ENCODE assay signal across 7 mouse cellular contexts in genomic region chr4:155094565-155094964, GRCm38 (mm10). TPM values are rescaled to one million over a fixed set of nuclear protein-coding genes. Genes with fewer than 3 reads are reported as not detected.
DNase-seq lines count a peak whose midpoint lies in the region; ATAC-seq and TF ChIP-seq lines count a peak whose summit lies in the region.

No protein-coding gene starts in this region.

- ATAC-seq in CD4-positive, CD25-positive, alpha-beta regulatory T cell, adult 4 months: peak; percentile 28
- no peak for ATAC-seq in forebrain, postnatal 0 days

- 50% methylated on average over 3 of the region's 3 CpGs for WGBS in cerebellum, adult 2 months
- 73% methylated on average over 3 of the region's 3 CpGs for WGBS in forebrain, postnatal 0 days
- 79% methylated on average over 3 of the region's 3 CpGs for WGBS in midbrain, embryonic 10.5 days

- no peak overlapping the region for H3K4me2 ChIP-seq in forebrain, postnatal 0 days (ENCODE audit: low read depth)

- no peak overlapping the region for H3K9ac ChIP-seq in forebrain, postnatal 0 days

- peak; percentile 72 to 75 for DNase-seq in B cell, adult 2 months
- peak; percentile 63 to 65 for DNase-seq in cerebellum, adult 2 months
- DNase-seq in forebrain, postnatal 0 days: no peak
- DNase-seq in kidney, postnatal 4 days: peak; percentile 73 to 79
- peak; percentile 71 for DNase-seq in midbrain, embryonic 10.5 days (ENCODE audit: low spot score)
- peak; percentile 79 for DNase-seq in splenic B cell, adult 2 months (ENCODE audit: low read depth, low spot score)

- no peaks in the 10 kb centered on the region for H3K9me3 ChIP-seq in forebrain, postnatal 0 days (ENCODE audit: low read length)
- H3K9me3 ChIP-seq in midbrain, embryonic 10.5 days (replicated peaks): no peaks in the 10 kb centered on the region

- no peak for TF ChIP-seq POLR2A in cerebellum, adult 2 months (IDR thresholded peaks at IDR 0.05; ENCODE audit: borderline replicate concordance, insufficient read depth, low read length)

- TF ChIP-seq CTCF in cerebellum, adult 2 months (IDR thresholded peaks at IDR 0.05; ENCODE audit: borderline replicate concordance, insufficient read depth, low read depth, low read length): peak; percentile 45; the same call in 1 of the 2 replicates
- TF ChIP-seq CTCF in forebrain, postnatal 0 days (IDR thresholded peaks at IDR 0.05; ENCODE audit: low read depth): peak; percentile 64

- peak overlapping the region; percentile 97 for H3K27ac ChIP-seq in cerebellum, adult 2 months (ENCODE audit: insufficient read depth, low read length)
- H3K27ac ChIP-seq in forebrain, postnatal 0 days (ENCODE audit: low read depth, low read length): no peak overlapping the region
- H3K27ac ChIP-seq in midbrain, embryonic 10.5 days (replicated peaks): 0 out of 2 replicates have a peak overlapping the region, but pooled peaks have one; percentile 17

- H3K27me3 ChIP-seq in cerebellum, adult 2 months (ENCODE audit: control insufficient read depth, insufficient read depth, low read length): no peaks in the 10 kb centered on the region
- no peaks in the 10 kb centered on the region for H3K27me3 ChIP-seq in forebrain, postnatal 0 days (ENCODE audit: insufficient read depth, low read length)
- no peaks in the 10 kb centered on the region for H3K27me3 ChIP-seq in midbrain, embryonic 10.5 days (ENCODE audit: low read depth, poor library complexity, severe bottlenecking)
- H3K27me3 ChIP-seq in splenic B cell, adult 2 months (ENCODE audit: control insufficient read depth, insufficient read depth, low read length, poor library complexity, severe bottlenecking): no peaks in the 10 kb centered on the region

- H3K4me3 ChIP-seq in cerebellum, adult 2 months (replicated peaks; ENCODE audit: insufficient read depth, low read depth, low read length): no peak overlapping the region
- H3K4me3 ChIP-seq in forebrain, postnatal 0 days (ENCODE audit: low read depth, low read length): no peak overlapping the region
- no peak overlapping the region for H3K4me3 ChIP-seq in midbrain, embryonic 10.5 days

- peaks cover 5% of the 10 kb centered on the region; the same call in 1 of the 2 replicates for H3K36me3 ChIP-seq in forebrain, postnatal 0 days (ENCODE audit: insufficient read depth)
- H3K36me3 ChIP-seq in midbrain, embryonic 10.5 days: peaks cover 12% of the 10 kb centered on the region
- no peaks in the 10 kb centered on the region for H3K36me3 ChIP-seq in splenic B cell, adult 2 months (ENCODE audit: control insufficient read depth, insufficient read depth, low read length, poor library complexity, severe bottlenecking)

- peaks cover 51% of the 10 kb centered on the region for H3K4me1 ChIP-seq in cerebellum, adult 2 months (ENCODE audit: control insufficient read depth, insufficient read depth, low read length)
- no peaks in the 10 kb centered on the region for H3K4me1 ChIP-seq in forebrain, postnatal 0 days (ENCODE audit: insufficient read depth)
- H3K4me1 ChIP-seq in midbrain, embryonic 10.5 days: peaks cover 23% of the 10 kb centered on the region

RNA-seq across cellular contexts. Expression of gene Morn1, which starts 8.2 kb away (rescaled TPM):
- polyA plus RNA-seq in CD4-positive, CD25-positive, alpha-beta regulatory T cell, adult 4 months (2017; shearing (Covaris generic)): 1 to 10 TPM; 1.9 to 4.5 TPM
- 15.6 and 18.7 TPM in 2 replicates for polyA plus RNA-seq in cerebellum, adult 2 months (2012; rRNA removed)
- total RNA-seq in forebrain, postnatal 0 days (2014; rRNA removed): 6.0 and 7.4 TPM in 2 replicates
- 8.2 and 9.7 TPM in 2 replicates for polyA plus RNA-seq in forebrain, postnatal 0 days (2015; fragmentation: Nextera tagmentation; extraction: Ambion mirVana)
- polyA plus RNA-seq in midbrain, embryonic 10.5 days (2016; fragmentation: Nextera tagmentation; extraction: Ambion mirVana): 5.1 and 6.2 TPM in 2 replicates

RNA-seq across cellular contexts. Expression of gene Rer1, which starts 8.4 kb away (rescaled TPM):
- polyA plus RNA-seq in CD4-positive, CD25-positive, alpha-beta regulatory T cell, adult 4 months (2017; shearing (Covaris generic)): 100 to 1,000 TPM in 1 of 2 experiments, 10 to 100 TPM in 1; 84.8 to 110 TPM
- polyA plus RNA-seq in cerebellum, adult 2 months (2012; rRNA removed): 102 and 104 TPM in 2 replicates
- 92.4 and 116 TPM in 2 replicates for total RNA-seq in forebrain, postnatal 0 days (2014; rRNA removed)
- 136 and 140 TPM in 2 replicates for polyA plus RNA-seq in forebrain, postnatal 0 days (2015; fragmentation: Nextera tagmentation; extraction: Ambion mirVana)
- 137 and 147 TPM in 2 replicates for polyA plus RNA-seq in midbrain, embryonic 10.5 days (2016; fragmentation: Nextera tagmentation; extraction: Ambion mirVana)

RNA-seq across cellular contexts. Expression of gene Pex10, which starts 27.7 kb away (rescaled TPM):
- 10 to 100 TPM in 1 of 2 experiments, 1 to 10 TPM in 1; 9.7 to 10.4 TPM for polyA plus RNA-seq in CD4-positive, CD25-positive, alpha-beta regulatory T cell, adult 4 months (2017; shearing (Covaris generic))
- polyA plus RNA-seq in cerebellum, adult 2 months (2012; rRNA removed): 32.0 and 38.1 TPM in 2 replicates
- total RNA-seq in forebrain, postnatal 0 days (2014; rRNA removed): 16.9 and 18.5 TPM in 2 replicates
- 14.0 and 14.1 TPM in 2 replicates for polyA plus RNA-seq in forebrain, postnatal 0 days (2015; fragmentation: Nextera tagmentation; extraction: Ambion mirVana)
- 21.0 and 21.1 TPM in 2 replicates for polyA plus RNA-seq in midbrain, embryonic 10.5 days (2016; fragmentation: Nextera tagmentation; extraction: Ambion mirVana)

RNA-seq across cellular contexts. Expression of gene Plch2, which starts 38.0 kb away (rescaled TPM):
- polyA plus RNA-seq in CD4-positive, CD25-positive, alpha-beta regulatory T cell, adult 4 months (2017; shearing (Covaris generic)): not detected
- polyA plus RNA-seq in cerebellum, adult 2 months (2012; rRNA removed): 149 and 180 TPM in 2 replicates
- 32.1 and 42.1 TPM in 2 replicates for total RNA-seq in forebrain, postnatal 0 days (2014; rRNA removed)
- polyA plus RNA-seq in forebrain, postnatal 0 days (2015; fragmentation: Nextera tagmentation; extraction: Ambion mirVana): 11.7 and 17.4 TPM in 2 replicates
- 0.57 and 0.72 TPM in 2 replicates for polyA plus RNA-seq in midbrain, embryonic 10.5 days (2016; fragmentation: Nextera tagmentation; extraction: Ambion mirVana)
